Mouse (Mus musculus): ENCODE measurements around the gene Gtf2a2. TPM values are rescaled to one million over a fixed set of nuclear protein-coding genes. Genes with fewer than 3 reads are reported as not detected.
A peak's percentile ranks its signal among the peaks of the same experiment; 100 is the strongest.
"Not testable (repeated sequence)": the region's sequence is repeated elsewhere in the genome, so short reads cannot be mapped to it uniquely, and the experiment has no call there.

Gtf2a2 gene
- polyA plus RNA-seq, 1 experiment from 2014 or later, result 223 TPM

- 91% methylated on average over 8 of the region's 8 CpGs for WGBS
- Histone ChIP-seq H3K4me1 (replicated peaks; ENCODE audit: control insufficient read depth, insufficient read depth, low read length) (peaks cover 4% of the 10 kb centered on the region; the same call in 1 of the 2 replicates), H3K4me2 (ENCODE audit: low read depth, low read length, severe bottlenecking) (no peak overlapping the region), H3K27me3 (ENCODE audit: control insufficient read depth, insufficient read depth, low read length) (no peaks in the 10 kb centered on the region), H3K4me3 (ENCODE audit: low read depth, low read length) (no peak overlapping the region), H3K9me3 (ENCODE audit: control insufficient read depth, low read length) (no peaks in the 10 kb centered on the region), H3K27ac (ENCODE audit: low read depth, low read length) (no peak overlapping the region), H3K36me3 (ENCODE audit: control insufficient read depth, insufficient read depth, low read length) (peaks cover 7% of the 10 kb centered on the region; the same call in 1 of the 2 replicates), H3K9ac (ENCODE audit: low read length) (no peak overlapping the region)
- DNase-seq (ENCODE audit: low spot score) (no peak), ATAC-seq (replicated peaks; ENCODE audit: low FRiP score) (no peak)
Measured at GRCm38 (mm10) chr9:70009754-70010304, 2.5 kb upstream of the Gtf2a2 start.

GRCm38 (mm10) chr9:70010781-70011473, 1.4 kb upstream of the Gtf2a2 start:
- ATAC-seq (replicated peaks; ENCODE audit: low FRiP score) (no peak), DNase-seq (ENCODE audit: low spot score) (no peak)
- H3K27ac ChIP-seq (ENCODE audit: low read depth, low read length), result no peak overlapping the region
- peaks cover 7% of the 10 kb centered on the region; the same call in 1 of the 2 replicates for H3K36me3 ChIP-seq (ENCODE audit: control insufficient read depth, insufficient read depth, low read length)
- 92% methylated on average over 5 of the region's 5 CpGs for WGBS
- no peak overlapping the region for H3K4me3 ChIP-seq (ENCODE audit: low read depth, low read length)
- H3K4me2 ChIP-seq (ENCODE audit: low read depth, low read length, severe bottlenecking), result no peak overlapping the region
- H3K4me1 ChIP-seq (replicated peaks; ENCODE audit: control insufficient read depth, insufficient read depth, low read length), result peaks cover 4% of the 10 kb centered on the region; the same call in 1 of the 2 replicates
- no peaks in the 10 kb centered on the region for H3K9me3 ChIP-seq (ENCODE audit: control insufficient read depth, low read length)
- no peak overlapping the region for H3K9ac ChIP-seq (ENCODE audit: low read length)
- no peaks in the 10 kb centered on the region for H3K27me3 ChIP-seq (ENCODE audit: control insufficient read depth, insufficient read depth, low read length)

DNA sequence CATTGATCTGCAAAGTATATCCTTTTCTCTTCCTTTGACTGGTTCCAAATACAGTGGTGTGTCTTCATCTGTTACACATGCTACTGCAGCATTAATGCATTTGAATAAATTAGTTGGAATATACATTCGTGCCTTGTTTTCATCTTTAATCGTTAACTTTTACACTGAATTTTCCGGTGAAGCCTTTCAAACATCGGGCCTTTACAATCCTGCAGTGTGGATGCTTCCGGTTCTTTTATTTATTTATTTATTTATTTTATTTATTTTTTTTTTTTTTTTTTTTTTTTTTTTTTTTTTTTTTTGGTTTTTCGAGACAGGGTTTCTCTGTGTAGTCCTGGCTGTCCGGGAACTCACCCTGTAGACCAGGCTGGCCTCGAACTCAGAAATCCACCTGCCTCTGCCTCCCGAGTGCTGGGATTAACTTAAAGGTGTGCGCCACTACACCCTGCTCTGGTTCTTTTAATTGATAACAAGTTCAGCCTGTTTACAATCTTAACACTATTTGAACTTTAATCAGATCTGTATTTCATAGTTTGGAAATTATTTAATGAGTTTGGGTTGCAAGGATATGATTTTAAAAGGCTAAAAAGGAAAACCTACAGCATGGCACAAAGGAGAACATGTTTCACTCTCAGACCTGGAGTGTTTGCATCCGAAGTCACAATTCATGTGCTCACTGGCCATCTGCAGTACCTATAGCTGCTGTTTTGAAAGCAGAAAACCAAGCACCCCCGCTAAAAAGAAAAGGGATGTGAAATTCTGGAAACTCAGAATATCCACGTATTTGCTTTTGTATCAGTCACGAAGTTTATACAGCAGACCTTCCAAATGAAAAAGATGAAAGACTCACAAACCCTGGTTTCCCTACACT, 578 bp upstream of the Gtf2a2 start:
- H3K9ac ChIP-seq (ENCODE audit: low read length), result peak overlapping the region; percentile 91
- peaks cover 4% of the 10 kb centered on the region; the same call in 1 of the 2 replicates for H3K4me1 ChIP-seq (replicated peaks; ENCODE audit: control insufficient read depth, insufficient read depth, low read length)
- H3K4me3 ChIP-seq (ENCODE audit: low read depth, low read length), result peak overlapping the region; percentile 84
- peak overlapping the region; percentile 82; the same call in 1 of the 2 replicates for H3K4me2 ChIP-seq (ENCODE audit: low read depth, low read length, severe bottlenecking)
- WGBS, result 66% methylated on average over 13 of the region's 14 CpGs
- H3K27me3 ChIP-seq (ENCODE audit: control insufficient read depth, insufficient read depth, low read length), result no peaks in the 10 kb centered on the region
- ATAC-seq (replicated peaks; ENCODE audit: low FRiP score) (peak; percentile 34; the same call in 1 of the 2 replicates), DNase-seq (ENCODE audit: low spot score) (no peak)
- H3K27ac ChIP-seq (ENCODE audit: low read depth, low read length), result no peak overlapping the region; the same call in 1 of the 2 replicates
- H3K36me3 ChIP-seq (ENCODE audit: control insufficient read depth, insufficient read depth, low read length), result peaks cover 7% of the 10 kb centered on the region; the same call in 1 of the 2 replicates
- H3K9me3 ChIP-seq (ENCODE audit: control insufficient read depth, low read length), result no peaks in the 10 kb centered on the region

DNA sequence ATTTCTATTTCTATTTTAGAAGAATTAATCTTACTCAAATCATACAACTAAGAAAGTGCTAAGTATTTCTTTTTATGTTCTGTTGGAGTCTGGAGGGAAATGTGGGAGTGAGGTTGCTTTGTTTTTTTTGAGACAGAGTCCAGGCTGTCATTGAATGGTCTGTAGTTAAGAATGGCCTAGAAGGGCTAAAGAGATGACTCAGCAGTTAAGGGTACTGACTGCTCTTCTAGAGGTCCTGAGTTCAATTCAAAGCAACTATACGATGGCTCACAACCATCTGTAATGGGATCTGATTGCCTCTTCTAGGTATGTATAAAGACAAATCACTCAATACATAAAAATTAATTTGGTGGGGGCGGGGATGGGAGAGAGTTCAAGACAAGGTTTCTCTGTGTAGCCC, 3.3 kb downstream of the Gtf2a2 start:
- ATAC-seq (replicated peaks; ENCODE audit: low FRiP score) (no peak), DNase-seq (ENCODE audit: low spot score) (no peak)
- Histone ChIP-seq H3K36me3 (ENCODE audit: control insufficient read depth, insufficient read depth, low read length) (no peaks in the 10 kb centered on the region), H3K4me3 (ENCODE audit: low read depth, low read length) (no peak overlapping the region), H3K4me2 (ENCODE audit: low read depth, low read length, severe bottlenecking) (no peak overlapping the region), H3K27ac (ENCODE audit: low read depth, low read length) (no peak overlapping the region), H3K27me3 (ENCODE audit: control insufficient read depth, insufficient read depth, low read length) (no peaks in the 10 kb centered on the region), H3K9me3 (ENCODE audit: control insufficient read depth, low read length) (no peaks in the 10 kb centered on the region), H3K9ac (ENCODE audit: low read length) (no peak overlapping the region), H3K4me1 (replicated peaks; ENCODE audit: control insufficient read depth, insufficient read depth, low read length) (peaks cover 4% of the 10 kb centered on the region; the same call in 1 of the 2 replicates)
- 96% methylated on average over 2 of the region's 2 CpGs for WGBS

- Histone ChIP-seq H3K9ac (ENCODE audit: low read length) (no peak overlapping the region), H3K4me1 (replicated peaks; ENCODE audit: control insufficient read depth, insufficient read depth, low read length) (no peaks in the 10 kb centered on the region), H3K4me2 (ENCODE audit: low read depth, low read length, severe bottlenecking) (no peak overlapping the region), H3K27ac (ENCODE audit: low read depth, low read length) (no peak overlapping the region), H3K9me3 (ENCODE audit: control insufficient read depth, low read length) (no peaks in the 10 kb centered on the region), H3K36me3 (ENCODE audit: control insufficient read depth, insufficient read depth, low read length) (no peaks in the 10 kb centered on the region), H3K27me3 (ENCODE audit: control insufficient read depth, insufficient read depth, low read length) (no peaks in the 10 kb centered on the region), H3K4me3 (ENCODE audit: low read depth, low read length) (no peak overlapping the region)
- ATAC-seq (replicated peaks; ENCODE audit: low FRiP score), result no peak
- DNase-seq (ENCODE audit: low spot score), result no peak
Measured at GRCm38 (mm10) chr9:70018879-70019278, 6.5 kb downstream of the Gtf2a2 start.

DNA sequence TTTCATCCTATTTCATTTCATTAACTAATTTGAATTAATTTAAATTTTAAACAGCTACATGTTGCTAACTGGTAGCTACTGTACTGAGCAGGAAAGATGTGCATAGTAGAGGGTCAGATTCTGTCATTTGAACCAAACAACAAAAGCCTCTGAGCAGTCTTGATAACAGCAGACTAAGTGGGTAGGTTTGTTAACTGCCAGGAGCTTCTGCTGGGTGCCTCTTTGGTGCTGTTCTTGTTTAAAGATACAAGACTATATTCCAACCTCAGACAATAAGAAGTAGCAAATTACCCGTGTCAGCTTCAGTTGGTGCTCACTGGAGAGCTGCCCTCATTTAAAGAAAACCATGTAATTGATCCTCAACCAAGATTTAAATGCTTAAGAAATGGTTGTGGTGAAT, 9.3 kb downstream of the Gtf2a2 start:
- H3K36me3 ChIP-seq (ENCODE audit: control insufficient read depth, insufficient read depth, low read length), result no peaks in the 10 kb centered on the region
- WGBS, result 84% methylated on average over 1 of the region's 1 CpGs
- no peaks in the 10 kb centered on the region for H3K27me3 ChIP-seq (ENCODE audit: control insufficient read depth, insufficient read depth, low read length)
- H3K4me2 ChIP-seq (ENCODE audit: low read depth, low read length, severe bottlenecking), result no peak overlapping the region
- ATAC-seq (replicated peaks; ENCODE audit: low FRiP score) (no peak), DNase-seq (ENCODE audit: low spot score) (no peak)
- H3K4me3 ChIP-seq (ENCODE audit: low read depth, low read length), result no peak overlapping the region
- H3K9me3 ChIP-seq (ENCODE audit: control insufficient read depth, low read length), result no peaks in the 10 kb centered on the region
- no peak overlapping the region for H3K9ac ChIP-seq (ENCODE audit: low read length)
- H3K27ac ChIP-seq (ENCODE audit: low read depth, low read length), result no peak overlapping the region
- no peaks in the 10 kb centered on the region for H3K4me1 ChIP-seq (replicated peaks; ENCODE audit: control insufficient read depth, insufficient read depth, low read length)

GRCm38 (mm10) chr9:70022083-70022482, 9.7 kb downstream of the Gtf2a2 start:
- no peak overlapping the region for H3K27ac ChIP-seq (ENCODE audit: low read depth, low read length)
- no peak overlapping the region for H3K4me3 ChIP-seq (ENCODE audit: low read depth, low read length)
- ATAC-seq (replicated peaks; ENCODE audit: low FRiP score) (no peak), DNase-seq (ENCODE audit: low spot score) (no peak)
- H3K9me3 ChIP-seq (ENCODE audit: control insufficient read depth, low read length), result no peaks in the 10 kb centered on the region
- H3K27me3 ChIP-seq (ENCODE audit: control insufficient read depth, insufficient read depth, low read length), result no peaks in the 10 kb centered on the region
- no peak overlapping the region for H3K9ac ChIP-seq (ENCODE audit: low read length)
- 91% methylated on average over 4 of the region's 4 CpGs for WGBS
- no peaks in the 10 kb centered on the region for H3K4me1 ChIP-seq (replicated peaks; ENCODE audit: control insufficient read depth, insufficient read depth, low read length)
- H3K4me2 ChIP-seq (ENCODE audit: low read depth, low read length, severe bottlenecking), result no peak overlapping the region
- H3K36me3 ChIP-seq (ENCODE audit: control insufficient read depth, insufficient read depth, low read length), result no peaks in the 10 kb centered on the region

DNA sequence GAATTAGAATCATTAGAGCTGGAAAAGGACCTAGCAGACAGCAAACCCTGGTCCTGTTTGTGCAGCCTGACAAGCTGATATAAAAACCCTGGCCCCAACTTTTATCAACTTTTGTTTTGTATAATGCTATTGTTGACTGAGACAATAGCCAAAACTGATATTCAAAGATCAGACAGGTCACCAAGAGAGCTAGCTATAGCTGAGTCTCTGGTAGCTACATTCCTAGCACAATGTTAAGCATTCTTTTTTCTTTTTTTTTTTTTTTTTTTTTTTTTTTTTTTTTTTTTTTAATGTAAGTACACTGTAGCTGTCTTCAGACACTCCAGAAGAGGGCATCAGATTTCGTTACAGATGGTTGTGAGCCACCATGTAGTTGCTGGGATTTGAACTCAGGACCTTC, 11.3 kb downstream of the Gtf2a2 start:
- WGBS, result 78% methylated on average over 1 of the region's 1 CpGs
- not testable (repeated sequence) for ATAC-seq (replicated peaks; ENCODE audit: low FRiP score); H3K4me3 ChIP-seq (ENCODE audit: low read depth, low read length); H3K4me1 ChIP-seq (replicated peaks; ENCODE audit: control insufficient read depth, insufficient read depth, low read length); H3K27me3 ChIP-seq (ENCODE audit: control insufficient read depth, insufficient read depth, low read length); H3K27ac ChIP-seq (ENCODE audit: low read depth, low read length); H3K9ac ChIP-seq (ENCODE audit: low read length); H3K4me2 ChIP-seq (ENCODE audit: low read depth, low read length, severe bottlenecking); DNase-seq (ENCODE audit: low spot score); H3K36me3 ChIP-seq (ENCODE audit: control insufficient read depth, insufficient read depth, low read length); H3K9me3 ChIP-seq (ENCODE audit: control insufficient read depth, low read length)
